Mouse (Mus musculus): ENCODE data around the gene Kcnma1.

The Kcnma1 gene

GRCm38 (mm10) chr14:23848529-23849141, 165.7 kb downstream of the Kcnma1 start:
- DNase-seq = no peak

GRCm38 (mm10) chr14:23846706-23847105, 167.6 kb downstream of the Kcnma1 start:
- DNase-seq = no peak

GRCm38 (mm10) chr14:23842025-23842424, 172.3 kb downstream of the Kcnma1 start:
- no peak for DNase-seq

- no peak for DNase-seq
These were observed 174.7 kb downstream of the Kcnma1 start for GRCm38 (mm10) chr14:23839613-23840012.

- DNase-seq = no peak
These were observed 178.7 kb downstream of the Kcnma1 start for GRCm38 (mm10) chr14:23835387-23836111.

GRCm38 (mm10) chr14:23831284-23831683, 183.0 kb downstream of the Kcnma1 start:
- DNase-seq = no peak

DNA sequence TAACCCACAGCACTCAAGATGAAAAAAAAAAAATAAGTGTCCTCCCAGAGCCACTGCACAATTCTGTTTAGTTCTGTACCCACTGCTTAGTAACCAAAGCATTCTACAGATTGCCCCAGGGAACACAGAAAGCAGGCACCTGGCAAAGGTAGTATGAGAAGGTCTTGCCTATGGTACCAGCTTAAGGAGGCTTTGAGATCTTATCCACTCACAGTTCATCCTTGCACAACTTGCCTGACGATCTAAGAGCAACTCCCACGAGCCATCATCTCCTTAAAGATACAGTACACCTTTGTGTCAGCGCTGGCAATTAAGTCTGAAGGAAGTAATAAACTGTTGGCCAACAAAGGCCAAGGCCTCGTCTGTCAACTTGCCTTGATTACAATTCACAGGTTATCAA, 184.0 kb downstream of the Kcnma1 start:
- no peak for DNase-seq

- no peak for DNase-seq
These were observed 185.5 kb downstream of the Kcnma1 start for GRCm38 (mm10) chr14:23828711-23829320.

GRCm38 (mm10) chr14:23824937-23825336, 189.4 kb downstream of the Kcnma1 start:
- peak; percentile 93 for DNase-seq

DNA sequence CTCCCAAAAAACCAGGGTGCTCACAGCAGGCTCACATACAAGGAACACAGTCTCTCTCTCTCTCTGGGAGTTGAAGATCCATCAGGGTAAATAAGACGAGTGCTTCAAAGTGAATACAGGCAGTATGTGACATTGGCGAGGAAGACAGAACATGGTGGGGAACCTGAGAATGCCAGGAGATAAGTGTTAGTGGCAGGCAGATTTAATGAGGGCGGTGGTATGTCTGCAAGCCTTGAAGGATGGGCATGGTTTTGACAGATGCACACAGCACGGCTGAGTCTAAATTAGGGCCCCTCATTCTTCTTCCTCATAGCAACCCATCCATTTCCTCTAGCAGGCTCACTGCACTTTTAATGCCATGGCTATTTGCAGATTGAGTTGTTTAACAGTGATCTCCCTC, 190.0 kb downstream of the Kcnma1 start:
- no peak for DNase-seq

DNA sequence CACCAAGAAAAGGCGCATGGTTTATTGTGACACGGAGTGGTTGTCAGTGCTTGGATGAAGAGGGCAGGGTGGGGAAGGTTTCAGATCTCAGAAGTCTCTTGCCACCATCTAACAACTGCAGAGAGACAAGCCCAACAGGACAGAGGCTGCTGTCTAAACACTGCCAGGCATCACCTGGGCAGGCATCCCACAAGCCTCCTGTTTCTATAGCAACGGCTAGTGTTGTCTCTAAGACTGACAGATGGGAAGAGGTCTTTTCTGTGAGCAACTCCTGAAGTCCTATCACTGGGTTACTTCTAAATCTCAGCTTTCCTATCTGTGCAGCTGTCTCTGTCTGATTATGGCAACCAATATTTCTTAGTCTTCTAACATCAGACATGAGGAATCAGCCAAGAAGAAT, 196.7 kb downstream of the Kcnma1 start:
- DNase-seq = no peak

GRCm38 (mm10) chr14:23810081-23810480, 204.2 kb downstream of the Kcnma1 start:
- no peak for DNase-seq

- DNase-seq = no peak
These were observed 205.2 kb downstream of the Kcnma1 start for GRCm38 (mm10) chr14:23809124-23809523.

GRCm38 (mm10) chr14:23806378-23806777, 207.9 kb downstream of the Kcnma1 start:
- no peak for DNase-seq

DNA sequence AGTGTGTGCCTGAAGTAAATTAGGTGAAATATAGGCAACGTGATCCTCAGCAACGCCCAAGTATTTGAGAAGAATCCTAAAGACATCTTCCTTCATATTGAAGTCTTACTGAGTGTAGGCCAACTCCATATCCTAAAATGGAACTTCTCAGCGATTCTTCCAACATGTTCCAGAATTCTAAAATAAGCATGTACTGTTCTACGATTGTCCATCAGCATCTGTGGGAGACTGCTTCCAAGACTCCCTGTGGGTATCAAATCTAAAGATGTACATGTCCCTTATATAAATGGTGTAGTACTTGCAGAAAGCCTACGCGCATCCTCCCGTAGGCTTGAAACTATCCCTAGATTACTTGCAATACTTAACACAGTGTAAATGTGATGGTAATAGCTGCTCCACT, 217.4 kb downstream of the Kcnma1 start:
- DNase-seq = no peak

DNA sequence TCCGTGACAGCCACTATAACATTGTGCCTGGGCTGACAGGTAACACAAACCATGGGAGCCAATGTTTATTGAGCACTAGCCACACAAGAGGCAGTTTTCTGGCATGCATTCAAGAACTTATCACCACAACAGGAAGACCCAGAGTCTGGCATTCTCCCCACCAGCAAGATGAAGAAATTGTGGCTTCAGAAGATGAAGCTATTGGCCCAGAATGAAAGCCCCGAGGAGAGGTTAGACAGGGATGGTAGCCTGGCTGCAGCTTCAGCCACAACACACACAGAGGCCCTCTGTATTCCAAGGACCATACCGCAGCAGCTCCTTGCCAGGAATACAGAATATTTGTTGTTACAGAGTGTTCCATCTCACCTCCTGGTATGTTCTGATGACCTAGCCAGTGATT, 221.6 kb downstream of the Kcnma1 start:
- DNase-seq = peak; percentile 22

DNA sequence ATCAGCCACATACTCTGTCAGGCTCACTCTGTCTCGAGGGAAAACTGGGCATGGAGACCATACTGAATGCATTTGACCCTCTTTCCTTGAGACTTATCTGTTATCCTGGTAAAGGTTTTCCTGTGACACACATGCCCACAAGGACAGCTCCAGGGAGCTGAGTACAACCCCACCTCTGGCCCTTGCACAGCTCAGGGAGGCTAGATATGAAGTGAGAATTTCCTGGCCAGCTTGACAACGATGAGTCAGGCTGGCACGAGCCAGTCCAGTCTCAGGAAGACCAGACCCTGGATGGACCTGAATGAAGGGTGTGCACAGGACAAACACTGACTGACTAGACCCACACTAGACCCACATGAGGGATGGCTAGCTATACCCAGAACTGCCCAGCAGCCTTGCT, 222.2 kb downstream of the Kcnma1 start:
- DNase-seq = peak; percentile 85

DNA sequence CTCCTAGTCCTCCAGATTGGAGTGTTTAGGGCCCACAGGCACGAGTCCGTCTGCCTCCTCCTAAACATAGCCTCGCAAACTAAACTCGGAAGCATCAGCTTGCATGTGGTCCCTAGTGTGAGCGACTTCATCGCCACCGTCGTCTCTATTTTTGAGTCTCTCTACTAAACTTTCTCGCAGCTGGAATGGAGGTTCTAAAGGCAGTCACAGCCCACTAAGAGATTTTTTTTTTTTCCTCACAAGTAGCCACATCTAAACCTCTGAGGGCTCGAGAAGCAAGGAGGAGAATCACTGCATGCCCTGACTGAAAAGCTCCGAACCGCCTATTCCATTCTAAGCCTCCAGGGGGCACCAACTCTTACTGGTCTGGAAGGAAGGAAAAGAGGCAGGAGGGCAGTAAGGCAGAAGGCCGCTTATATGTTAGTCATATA, 223.0 kb downstream of the Kcnma1 start:
- DNase-seq = peak; percentile 89

- peak; percentile 78 for DNase-seq
These were observed 227.6 kb downstream of the Kcnma1 start for GRCm38 (mm10) chr14:23786687-23787073.

DNA sequence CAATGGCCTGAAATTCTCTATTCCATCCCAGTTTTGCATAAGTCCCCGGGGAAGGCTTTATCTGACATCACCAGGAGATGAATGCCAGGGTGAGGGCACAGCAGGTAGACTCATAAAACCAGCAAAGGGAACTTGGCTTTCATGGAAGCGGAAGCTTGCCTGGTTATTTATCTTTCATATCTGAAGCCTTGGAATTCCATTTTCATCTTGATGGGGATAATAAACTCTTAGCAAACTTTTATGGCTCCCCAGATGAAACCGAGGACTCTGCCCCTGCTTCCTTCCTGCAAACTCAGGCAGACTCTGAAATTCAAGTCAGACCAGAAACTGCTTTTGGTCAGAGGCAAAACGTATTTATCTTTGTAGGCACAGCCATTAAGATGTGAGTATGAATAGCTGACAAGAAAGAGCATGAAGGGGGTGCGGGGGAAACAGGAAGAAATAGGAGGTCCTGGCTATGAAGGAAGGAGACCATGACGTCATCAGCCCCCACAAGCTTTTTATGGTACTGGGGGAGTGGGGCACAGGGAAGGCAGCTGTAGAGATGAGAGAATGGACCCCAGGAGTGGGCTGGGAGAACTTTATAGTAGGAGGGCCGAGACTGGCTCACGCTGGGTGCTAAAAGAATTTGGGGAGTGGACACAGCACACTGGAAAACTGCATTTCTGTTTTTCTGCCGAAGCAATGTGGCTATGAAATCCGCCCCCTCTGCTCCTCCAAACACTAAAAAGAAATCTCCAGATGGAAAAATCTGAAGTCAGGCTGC, 228.2 kb downstream of the Kcnma1 start:
- DNase-seq = peak; percentile 62

- peak; percentile 62 for DNase-seq
These were observed 231.3 kb downstream of the Kcnma1 start for GRCm38 (mm10) chr14:23782845-23783609.

- peak; percentile 79 for DNase-seq
These were observed 239.7 kb downstream of the Kcnma1 start for GRCm38 (mm10) chr14:23774542-23774941.

- DNase-seq = peak; percentile 84
These were observed 241.6 kb downstream of the Kcnma1 start for GRCm38 (mm10) chr14:23772685-23773084.

Data from heart, adult 11 months (tissue).